Mouse (Mus musculus): ENCODE data around the gene Id1.

Id1 gene

GRCm38 (mm10) chr2:152785446-152786350 is 49.6 kb downstream of the Id1 start:
- no peak for DNase-seq

Data from thymus, postnatal 36 days (tissue).